Mouse (Mus musculus) spleen, adult 2 months (tissue): ENCODE data around the gene Cptp.

Source experiments
- CTCF ChIP-seq: fragments of 200-500 bp; IDR thresholded peaks from 2 replicates; pipeline ENCODE4 v1.5.1; 2011; ENCODE audit warnings: mild to moderate bottlenecking, inconsistent platforms; ENCODE audit not compliant: insufficient read depth, insufficient read length, insufficient replicate concordance; ENCODE audit errors: extremely low read depth
- POLR2A ChIP-seq: fragments of 200-500 bp; IDR thresholded peaks from 2 replicates; pipeline ENCODE4 v1.6.1; 2011; ENCODE audit warnings: low read depth, low read length, inconsistent platforms

GRCm38 (mm10) chr4:155883587-155883986 lies 14.3 kb upstream of the Cptp start:
- TF ChIP-seq POLR2A = no peak
- no peak for TF ChIP-seq CTCF
